Mouse (Mus musculus) testis, adult 10 weeks (tissue): ENCODE data around the gene Exoc8. TPM values are rescaled to one million over a fixed set of nuclear protein-coding genes. Genes with fewer than 3 reads are reported as not detected.

Source experiments
- polyA plus RNA-seq: library from polyadenylated mRNA; stranded (reverse); fragments of 350-450 nt; fragmentation: Illumina TruSeq; extraction: RNeasy Lipid Tissue Mini Kit (QIAGEN cat#74804); gene quantifications from one replicate; pipeline ENCODE4 v1.2.3, GENCODE M21; 2014; ENCODE audit warnings: low read depth, low replicate concordance

The Exoc8 gene
- polyA plus RNA-seq: 11.2 TPM

GRCm38 (mm10) chr8:124897386-124898250, at the start of gene Exoc8, which contains the start of gene Sprtn:
Gene Exoc8, minus strand, starts transcription at chr8:124897705.
Gene Sprtn, plus strand, starts transcription at chr8:124897886.

DNA sequence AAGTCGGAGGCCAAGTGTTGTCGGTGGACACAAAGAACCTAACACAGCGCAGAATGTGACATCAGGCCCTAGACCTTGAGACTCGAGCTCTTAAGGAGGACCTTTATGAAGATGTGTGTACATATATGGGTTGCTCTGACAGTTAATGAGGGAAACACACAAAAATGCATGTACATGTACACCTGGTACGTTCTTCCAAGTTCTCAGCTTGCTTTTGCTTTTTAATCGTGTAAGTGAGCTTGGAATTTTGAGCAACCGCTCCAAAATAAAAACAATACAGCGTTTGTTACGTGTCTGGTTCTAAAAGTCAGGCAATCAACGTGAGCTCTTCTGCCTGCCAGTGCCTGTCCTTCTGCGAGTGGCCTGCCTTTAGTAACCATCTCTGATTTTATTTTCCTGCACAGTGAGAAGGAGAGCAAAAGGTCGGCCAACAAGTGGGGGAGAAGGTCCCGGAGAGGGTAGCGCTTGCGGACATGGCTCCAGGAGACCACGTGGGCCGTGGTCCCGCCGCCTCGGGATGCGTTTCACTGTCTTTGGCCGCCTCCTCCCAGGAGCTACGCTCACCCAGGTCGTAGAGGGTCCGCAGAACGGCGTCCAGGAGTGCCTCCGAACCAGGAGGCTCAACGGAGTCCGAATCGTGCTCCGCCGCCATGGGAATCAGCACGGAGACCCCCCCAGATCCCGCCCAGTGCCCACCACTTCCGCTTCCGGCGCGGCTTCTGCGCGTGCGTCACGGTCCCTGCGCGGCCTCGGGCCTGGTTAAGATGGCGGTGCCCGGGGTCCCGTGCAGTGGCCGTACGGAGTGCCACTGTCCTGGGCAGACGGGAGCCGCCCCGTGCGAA, 35.0 kb downstream of the Exoc8 start, which contains the start of the genes Gnpat and 2810004N23Rik:
TSS of gene Gnpat (plus strand) at position 713 of the 842 bp plus-strand sequence.
TSS of gene 2810004N23Rik (minus strand) at position 800 of the 842 bp plus-strand sequence.

Other genes starting within 250 kb of the Exoc8 start
- gene 2310022B05Rik, start 234.3 kb downstream of the Exoc8 start, polyA plus RNA-seq: 4.3 TPM
- gene Ttc13, start 175.7 kb downstream of the Exoc8 start, polyA plus RNA-seq: 15.5 TPM
- gene Arv1, start 175.6 kb downstream of the Exoc8 start, polyA plus RNA-seq: 3.4 TPM
- 2.4 TPM for gene Fam89a, start 145.9 kb downstream of the Exoc8 start, polyA plus RNA-seq
- 0.15 TPM for gene Trim67, start 104.6 kb downstream of the Exoc8 start, polyA plus RNA-seq
- gene Gnpat, start 34.7 kb downstream of the Exoc8 start, polyA plus RNA-seq: 224 TPM
- gene 2810004N23Rik, start 34.6 kb downstream of the Exoc8 start, polyA plus RNA-seq: 21.1 TPM
- 193 TPM for gene Sprtn, start 181 bp upstream of the Exoc8 start, polyA plus RNA-seq
- 6.5 TPM for gene Egln1, start 51.6 kb upstream of the Exoc8 start, polyA plus RNA-seq
- gene Tsnax, start 115.3 kb upstream of the Exoc8 start, polyA plus RNA-seq: 42.7 TPM
- not detected for gene Disc1, start 156.5 kb upstream of the Exoc8 start, polyA plus RNA-seq